Mouse (Mus musculus) megakaryocyte, embryonic 14.5 days (primary cell): ENCODE measurements at regions not wholly inside any gene's neighbourhood (a gene's known extent, or its start where the extent isn't known, plus 50 kb on each side); places are given as distances from the start of the nearest gene placed in this dataset.

Experiments used
- FLI1 ChIP-seq: IDR thresholded peaks from 2 replicates; pipeline ENCODE4 v1.6.1; 2012; ENCODE audit warnings: low read length, inconsistent platforms, mixed read lengths
- GATA1 ChIP-seq: IDR thresholded peaks from 3 replicates; pipeline ENCODE4 v1.6.1; 2012; ENCODE audit warnings: mixed read lengths, low read length, inconsistent platforms, borderline replicate concordance

- TF ChIP-seq GATA1 (no peak), FLI1 (no peak)
Measured at GRCm38 (mm10) chr2:166386817-166387216, 231.4 kb upstream of the Sulf2 start.
